Mouse (Mus musculus) layer of hippocampus, adult 6 months (tissue): Measurements from ENCODE around the gene Ankrd34b. TPM values are rescaled to one million over a fixed set of nuclear protein-coding genes. Genes with fewer than 3 reads are reported as not detected.

Source experiments
- long read RNA-seq, 2 experiments: library from polyadenylated mRNA; unstranded; transcript quantifications; one replicate each; pipeline ENCODE4 v2.0.0; 2019 to 2020
- polyA plus RNA-seq: library from polyadenylated mRNA; unstranded; fragments of <200 nt; fragmentation: Nextera tagmentation; gene quantifications from 2 replicates; pipeline ENCODE4 v1.2.3, GENCODE M21; 2021

Ankrd34b gene
- polyA plus RNA-seq = 8.2 and 11.2 TPM in 2 replicates
- long read RNA-seq, experiment 1, full-length matches to known transcripts = 1 of 11 reads
- long read RNA-seq, experiment 1, partial matches to known transcripts = 7 of 11 reads
- long read RNA-seq, experiment 1, other reads (novel, unspliced or antisense) = 3 of 11 reads
- long read RNA-seq, experiment 2, full-length matches to known transcripts = 11 of 17 reads
- long read RNA-seq, experiment 2, partial matches to known transcripts = 2 of 17 reads
- long read RNA-seq, experiment 2, other reads (novel, unspliced or antisense) = 4 of 17 reads

GRCm38 (mm10) chr13:92425758-92426264 lies at the start of gene Ankrd34b:
Gene Ankrd34b (plus strand): TSS chr13:92425896.

GRCm38 (mm10) chr13:92483852-92484463 lies 58.3 kb downstream of the Ankrd34b start, which contains the start of gene Fam151b:
Gene Fam151b (minus strand): TSS chr13:92484015.

Other genes with a start within 250 kb of the Ankrd34b start
- not detected in 2 replicates for gene Gm20379, start 119.9 kb upstream of the Ankrd34b start, polyA plus RNA-seq
- 1.7 and 2.7 TPM in 2 replicates for gene Dhfr, start 71.2 kb upstream of the Ankrd34b start, polyA plus RNA-seq
- 9.2 and 10.3 TPM in 2 replicates for gene Msh3, start 70.9 kb upstream of the Ankrd34b start, polyA plus RNA-seq
- 1.2 and 1.3 TPM in 2 replicates for gene Fam151b, start 58.1 kb downstream of the Ankrd34b start, polyA plus RNA-seq
- 1.3 and 2.8 TPM in 2 replicates for gene Zfyve16, start 105.0 kb downstream of the Ankrd34b start, polyA plus RNA-seq
- not detected in 2 replicates for gene Spz1, start 150.3 kb downstream of the Ankrd34b start, polyA plus RNA-seq
- gene Serinc5, start 185.2 kb downstream of the Ankrd34b start, polyA plus RNA-seq = 10.4 and 12.3 TPM in 2 replicates